In genomic region chr5:81909964-81910363, GRCm38 (mm10) we compare ENCODE assay signal across 12 mouse cellular contexts.
A peak's percentile ranks its signal among the peaks of the same experiment; 100 is the strongest.
DNase-seq lines count a peak whose midpoint lies in the region; ATAC-seq and TF ChIP-seq lines count a peak whose summit lies in the region.
"Had no signal": no experiment of that assay in that cellular context is flagged by ENCODE, and none has a peak within 500 bp of the region (broad histone marks: within the 10 kb centered on the region; RNA-seq: fewer than 3 reads in every experiment).

No protein-coding gene starts in this region.

- no peaks in the 10 kb centered on the region for H3K27me3 ChIP-seq in hindbrain, postnatal 0 days (ENCODE audit: insufficient read depth, low read length)
- no peaks in the 10 kb centered on the region for H3K27me3 ChIP-seq in hindbrain, embryonic 11.5 days (ENCODE audit: control insufficient read depth, insufficient read depth, low read length)
- no peaks in the 10 kb centered on the region for H3K27me3 ChIP-seq in forebrain, embryonic 16.5 days (replicated peaks; ENCODE audit: control insufficient read depth, insufficient read depth, low read length)
- H3K27me3 ChIP-seq: liver, embryonic 15.5 days had no signal

- DNase-seq in hindbrain, postnatal 0 days (ENCODE audit: low spot score): peak; percentile 6
- no peak for DNase-seq in hindbrain, embryonic 11.5 days (ENCODE audit: low spot score)
- DNase-seq in NIH3T3 (ENCODE audit: low read depth): peak; percentile 16
- peak; percentile 11 for DNase-seq in adrenal gland, adult 8-10 months
- no peak for DNase-seq in gastrocnemius, adult 2 months
- no peak for DNase-seq in cerebellum, postnatal 25 days
- DNase-seq: cerebellum, postnatal 36 days; heart, postnatal 10 days; thymus, adult 18-20 months had no signal

- no peaks in the 10 kb centered on the region for H3K9me3 ChIP-seq in hindbrain, postnatal 0 days (ENCODE audit: low read length)
- H3K9me3 ChIP-seq in hindbrain, embryonic 11.5 days (ENCODE audit: control insufficient read depth, low read length): no peaks in the 10 kb centered on the region
- no peaks in the 10 kb centered on the region for H3K9me3 ChIP-seq in forebrain, embryonic 16.5 days (ENCODE audit: control insufficient read depth, low read length)
- H3K9me3 ChIP-seq: liver, embryonic 15.5 days had no signal

- no peak for TF ChIP-seq CTCF in hindbrain, postnatal 0 days (IDR thresholded peaks at IDR 0.05; ENCODE audit: low read depth)
- TF ChIP-seq CTCF in gastrocnemius, adult 2 months (IDR thresholded peaks at IDR 0.05): no peak

- no peak overlapping the region for H3K9ac ChIP-seq in hindbrain, postnatal 0 days (replicated peaks; ENCODE audit: low read length)
- H3K9ac ChIP-seq in hindbrain, embryonic 11.5 days (ENCODE audit: low read depth, low read length): no peak overlapping the region
- no peak overlapping the region for H3K9ac ChIP-seq in forebrain, embryonic 16.5 days (replicated peaks; ENCODE audit: low read depth, low read length)
- H3K9ac ChIP-seq: liver, embryonic 15.5 days had no signal

- no peak for ATAC-seq in hindbrain, postnatal 0 days
- no peak for ATAC-seq in hindbrain, embryonic 11.5 days (ENCODE audit: low FRiP score)
- peak; percentile 28; the same call in 1 of the 2 replicates for ATAC-seq in forebrain, embryonic 16.5 days

- H3K4me1 ChIP-seq in hindbrain, postnatal 0 days (ENCODE audit: insufficient read depth, low read length): no peaks in the 10 kb centered on the region
- H3K4me1 ChIP-seq in hindbrain, embryonic 11.5 days (replicated peaks; ENCODE audit: control insufficient read depth, insufficient read depth, low read length): no peaks in the 10 kb centered on the region
- peaks cover 2% of the 10 kb centered on the region for H3K4me1 ChIP-seq in forebrain, embryonic 16.5 days (replicated peaks; ENCODE audit: control insufficient read depth, insufficient read depth, low read length)
- H3K4me1 ChIP-seq: liver, embryonic 15.5 days had no signal

- no peak overlapping the region for H3K4me3 ChIP-seq in hindbrain, postnatal 0 days (ENCODE audit: low read length)
- H3K4me3 ChIP-seq in hindbrain, embryonic 11.5 days (ENCODE audit: low read depth, low read length): no peak overlapping the region
- no peak overlapping the region for H3K4me3 ChIP-seq in forebrain, embryonic 16.5 days (replicated peaks; ENCODE audit: low read length)
- no peak overlapping the region for H3K4me3 ChIP-seq in gastrocnemius, adult 2 months
- H3K4me3 ChIP-seq: liver, embryonic 15.5 days; myocyte had no signal

- intact Hi-C loops in gastrocnemius, adult 2 months (cut with DNase I): no loop called here

- H3K27ac ChIP-seq in hindbrain, postnatal 0 days: no peak overlapping the region
- H3K27ac ChIP-seq in hindbrain, embryonic 11.5 days (ENCODE audit: low read depth, low read length): no peak overlapping the region
- H3K27ac ChIP-seq in forebrain, embryonic 16.5 days (ENCODE audit: low read length): no peak overlapping the region
- H3K27ac ChIP-seq in gastrocnemius, adult 2 months: no peak overlapping the region
- H3K27ac ChIP-seq: liver, embryonic 15.5 days had no signal

- H3K36me3 ChIP-seq in hindbrain, postnatal 0 days (ENCODE audit: insufficient read depth, low read length): no peaks in the 10 kb centered on the region
- no peaks in the 10 kb centered on the region for H3K36me3 ChIP-seq in hindbrain, embryonic 11.5 days (ENCODE audit: control insufficient read depth, insufficient read depth, low read length)
- H3K36me3 ChIP-seq in forebrain, embryonic 16.5 days (ENCODE audit: control insufficient read depth, insufficient read depth): no peaks in the 10 kb centered on the region
- H3K36me3 ChIP-seq: liver, embryonic 15.5 days had no signal

- H3K4me2 ChIP-seq in hindbrain, postnatal 0 days (ENCODE audit: low read depth, low read length): peak overlapping the region; percentile 3; the same call in 1 of the 2 replicates
- no peak overlapping the region for H3K4me2 ChIP-seq in hindbrain, embryonic 11.5 days (replicated peaks; ENCODE audit: low read depth, low read length)
- H3K4me2 ChIP-seq in forebrain, embryonic 16.5 days (ENCODE audit: low read length): peak overlapping the region; percentile 9; the same call in 1 of the 2 replicates
- H3K4me2 ChIP-seq: liver, embryonic 15.5 days had no signal

- whole genome bisulfite sequencing in hindbrain, postnatal 0 days: 47% methylated on average over 8 of the region's 8 CpGs
- WGBS in hindbrain, embryonic 11.5 days: 64% methylated on average over 8 of the region's 8 CpGs
- WGBS in forebrain, embryonic 16.5 days: 11% methylated on average over 8 of the region's 8 CpGs

Comparison
In these comparisons a context has a peak if more than half of its experiments do, and no peak if none do; other contexts are left out.
1. DNase-seq: peak in hindbrain, postnatal 0 days (single experiment), NIH3T3 (single experiment) and adrenal gland, adult 8-10 months (single experiment); none in hindbrain, embryonic 11.5 days (single experiment), gastrocnemius, adult 2 months (single experiment) and cerebellum, postnatal 25 days (0 of 2).